Mouse (Mus musculus): Measurements from ENCODE around the gene Lbh.

GRCm38 (mm10) chr17:72977616-72978015 is 59.5 kb downstream of the Lbh start:
- TF ChIP-seq CTCF (IDR thresholded peaks at IDR 0.05; ENCODE audit: borderline replicate concordance, control insufficient read depth, extremely low read depth, insufficient read depth, low read length, poor library complexity), result no peak
- TF ChIP-seq POLR2A (IDR thresholded peaks at IDR 0.05; ENCODE audit: control insufficient read depth, extremely low read depth, insufficient read depth, low read length, poor library complexity), result no peak
